Mouse (Mus musculus) heart, postnatal 0 days (tissue): ENCODE results near the gene Grb2. TPM values are rescaled to one million over a fixed set of nuclear protein-coding genes. Genes with fewer than 3 reads are reported as not detected.

Experiments used
- ATAC-seq: fragments of 200-750 bp; cut with Nextera tagmentation; 2 replicates; pipeline ENCODE4 v1.8.0; 2017; ENCODE audit warnings: low read depth, moderate number of reproducible peaks, moderate library complexity; ENCODE audit not compliant: insufficient read depth
- DNase-seq: peaks from one replicate; pipeline ENCODE4 v3.0.0-alpha.2; 2016; ENCODE audit warnings: low spot score
- H3K27ac ChIP-seq: fragments of 300-500 bp; sonication (generic); 2 replicates; pipeline ENCODE4 v1.5.1; 2014; ENCODE audit warnings: low read depth, mild to moderate bottlenecking
- H3K27me3 ChIP-seq: fragments of 300-500 bp; sonication (generic); 2 replicates; pipeline ENCODE4 v1.6.1; 2014; ENCODE audit warnings: low read length, mixed read lengths; ENCODE audit not compliant: control insufficient read depth, insufficient read depth
- H3K36me3 ChIP-seq: fragments of 300-500 bp; sonication (generic); replicated peaks from 2 replicates; pipeline ENCODE4 v1.6.1; 2014; ENCODE audit warnings: low read length, mixed read lengths; ENCODE audit not compliant: control insufficient read depth, insufficient read depth
- H3K4me1 ChIP-seq: fragments of 300-500 bp; sonication (generic); 2 replicates; pipeline ENCODE4 v1.6.1; 2014; ENCODE audit warnings: antibody characterized with exemption; ENCODE audit not compliant: control insufficient read depth, insufficient read depth
- H3K4me2 ChIP-seq: fragments of 300-500 bp; sonication (generic); 2 replicates; pipeline ENCODE4 v1.6.1; 2014; ENCODE audit warnings: low read depth, mild to moderate bottlenecking, low read length, moderate library complexity
- H3K4me3 ChIP-seq: fragments of 300-500 bp; sonication (generic); 2 replicates; pipeline ENCODE4 v1.5.1; 2014; ENCODE audit warnings: low read depth, low read length
- H3K9ac ChIP-seq: fragments of 300-500 bp; sonication (generic); replicated peaks from 2 replicates; pipeline ENCODE4 v1.6.1; 2014; ENCODE audit warnings: low read depth, low read length, mixed read lengths
- H3K9me3 ChIP-seq: fragments of 300-500 bp; sonication (generic); replicated peaks from 2 replicates; pipeline ENCODE4 v1.6.1; 2016; ENCODE audit warnings: low read length; ENCODE audit not compliant: control insufficient read depth
- CTCF ChIP-seq: IDR thresholded peaks from 2 replicates; pipeline ENCODE4 v1.5.1; 2016; ENCODE audit warnings: antibody characterized with exemption, control low read depth, low read depth
- EP300 ChIP-seq: IDR thresholded peaks from 2 replicates; pipeline ENCODE4 v1.6.1; 2016; ENCODE audit warnings: antibody characterized with exemption, low read depth
- WGBS: fragments of 180-500 bp; shearing (Covaris S2); extraction: QIAGEN DNeasy Blood & Tissue Kit; methylation state at CpG from one replicate; pipeline ENCODE4 v1.1.7; 2014; 5-methylcytosine and 5-hydroxymethylcytosine counted together
- polyA plus RNA-seq: library from polyadenylated mRNA; unstranded; fragments of >200 nt; fragmentation: Nextera tagmentation; extraction: Ambion mirVana; gene quantifications from 2 replicates; pipeline ENCODE4 v1.2.1, GENCODE M21; 2015
- total RNA-seq: library from RNA; depleted of rRNA; stranded (reverse); fragments of >200 nt; gene quantifications from 2 replicates; pipeline ENCODE4 v1.2.3, GENCODE M21; 2014; ENCODE audit warnings: low replicate concordance

Gene Grb2
- total and polyA plus RNA-seq, 2 experiments from 2014 or later: 96.9 to 126 TPM

DNA sequence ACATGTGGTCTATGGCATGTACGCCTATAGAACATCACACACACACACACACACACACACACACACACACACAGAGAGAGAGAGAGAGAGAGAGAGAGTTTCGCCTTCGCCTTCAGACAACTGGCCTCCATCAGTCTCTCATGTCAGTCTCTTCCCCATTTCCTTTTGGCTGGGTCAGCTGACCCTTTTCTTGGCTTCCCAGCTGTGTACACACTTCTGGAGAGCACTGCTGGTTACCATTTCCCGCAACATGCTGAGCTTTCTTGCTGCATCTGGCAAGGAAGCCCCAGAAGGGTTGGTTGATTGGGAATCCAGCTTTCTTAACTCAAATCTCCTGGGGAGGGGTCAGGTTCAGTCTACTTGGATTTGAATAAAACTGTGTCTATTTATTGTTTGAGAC lies 74.3 kb downstream of the Grb2 start:
- TF ChIP-seq CTCF (no peak), EP300 (no peak)
- H3K9ac ChIP-seq: no peak overlapping the region
- no peak overlapping the region for H3K4me3 ChIP-seq
- no peak overlapping the region for H3K27ac ChIP-seq
- no peaks in the 10 kb centered on the region for H3K9me3 ChIP-seq
- no peaks in the 10 kb centered on the region for H3K27me3 ChIP-seq
- no peaks in the 10 kb centered on the region for H3K36me3 ChIP-seq
- H3K4me1 ChIP-seq: no peaks in the 10 kb centered on the region
- H3K4me2 ChIP-seq: no peak overlapping the region
- ATAC-seq (no peak), DNase-seq (no peak)
- 60% methylated on average over 4 of the region's 4 CpGs for WGBS

GRCm38 (mm10) chr11:115632862-115633261 lies 75.5 kb downstream of the Grb2 start:
- H3K9ac ChIP-seq: no peak overlapping the region
- 83% methylated on average over 10 of the region's 10 CpGs for WGBS
- no peaks in the 10 kb centered on the region for H3K4me1 ChIP-seq
- H3K27me3 ChIP-seq: no peaks in the 10 kb centered on the region
- no peaks in the 10 kb centered on the region for H3K36me3 ChIP-seq
- H3K27ac ChIP-seq: no peak overlapping the region
- no peak for ATAC-seq
- H3K9me3 ChIP-seq: no peaks in the 10 kb centered on the region
- DNase-seq: no peak
- no peak for TF ChIP-seq EP300
- no peak for TF ChIP-seq CTCF
- no peak overlapping the region for H3K4me3 ChIP-seq
- H3K4me2 ChIP-seq: no peak overlapping the region

- Histone ChIP-seq H3K4me3 (no peak overlapping the region), H3K27ac (no peak overlapping the region), H3K9ac (no peak overlapping the region), H3K4me1 (peaks cover 4% of the 10 kb centered on the region; the same call in 1 of the 2 replicates), H3K4me2 (no peak overlapping the region), H3K9me3 (no peaks in the 10 kb centered on the region), H3K27me3 (no peaks in the 10 kb centered on the region), H3K36me3 (no peaks in the 10 kb centered on the region)
- TF ChIP-seq CTCF (no peak), EP300 (no peak)
- DNase-seq: no peak
- WGBS: 69% methylated on average over 7 of the region's 7 CpGs
- ATAC-seq: no peak
Measured at GRCm38 (mm10) chr11:115632247-115632646, 76.2 kb downstream of the Grb2 start.

GRCm38 (mm10) chr11:115631505-115631890 lies 76.9 kb downstream of the Grb2 start:
- ATAC-seq: no peak
- Histone ChIP-seq H3K4me3 (no peak overlapping the region), H3K4me2 (no peak overlapping the region), H3K27ac (no peak overlapping the region), H3K4me1 (peaks cover 5% of the 10 kb centered on the region; the same call in 1 of the 2 replicates), H3K27me3 (no peaks in the 10 kb centered on the region), H3K9ac (no peak overlapping the region), H3K9me3 (no peaks in the 10 kb centered on the region), H3K36me3 (no peaks in the 10 kb centered on the region)
- 19% methylated on average over 3 of the region's 3 CpGs for WGBS
- TF ChIP-seq CTCF: peak; percentile 63
- TF ChIP-seq EP300: no peak
- DNase-seq: peak; percentile 36

GRCm38 (mm10) chr11:115630532-115631504 lies 77.6 kb downstream of the Grb2 start:
- DNase-seq (no peak), ATAC-seq (no peak)
- no peaks in the 10 kb centered on the region for H3K27me3 ChIP-seq
- 48% methylated on average over 16 of the region's 16 CpGs for WGBS
- H3K4me1 ChIP-seq: peaks cover 5% of the 10 kb centered on the region; the same call in 1 of the 2 replicates
- no peak overlapping the region for H3K4me2 ChIP-seq
- H3K4me3 ChIP-seq: no peak overlapping the region
- TF ChIP-seq EP300: no peak
- no peak for TF ChIP-seq CTCF
- no peak overlapping the region for H3K27ac ChIP-seq
- no peak overlapping the region for H3K9ac ChIP-seq
- H3K36me3 ChIP-seq: no peaks in the 10 kb centered on the region
- no peaks in the 10 kb centered on the region for H3K9me3 ChIP-seq
